Comparison of ENCODE assay signal across 12 mouse cellular contexts in the genomic region with DNA sequence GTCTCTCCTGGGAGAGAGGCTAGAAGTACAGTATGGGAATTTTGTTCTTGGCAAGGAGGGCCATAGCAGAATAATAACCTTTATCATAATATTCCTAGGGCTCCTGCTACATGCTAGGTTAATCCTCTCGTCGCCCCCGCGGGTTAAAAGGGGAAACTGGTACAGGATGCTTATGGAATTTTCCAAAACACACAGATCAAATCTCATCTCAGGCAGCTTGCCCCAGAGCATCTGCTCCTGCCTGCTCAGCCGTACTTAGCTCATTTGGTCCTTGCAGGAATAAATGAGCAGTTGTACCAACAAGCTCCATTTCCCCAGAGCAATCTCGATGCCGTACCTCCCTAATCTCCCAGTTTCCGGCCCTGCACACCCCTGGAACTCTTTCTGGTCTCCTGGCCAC. TPM values are rescaled to one million over a fixed set of nuclear protein-coding genes. Genes with fewer than 3 reads are reported as not detected.
DNase-seq lines count a peak whose midpoint lies in the region; ATAC-seq lines count a peak whose summit lies in the region.
"Had no signal": no experiment of that assay in that cellular context is flagged by ENCODE, and none has a peak within 500 bp of the region (broad histone marks: within the 10 kb centered on the region; RNA-seq: fewer than 3 reads in every experiment).

No protein-coding gene starts in this region.

- H3K27ac ChIP-seq in hindbrain, embryonic 12.5 days, result peak overlapping the region; percentile 48; the same call in 1 of the 2 replicates
- no peak overlapping the region for H3K27ac ChIP-seq in hindbrain, embryonic 11.5 days (ENCODE audit: low read depth, low read length)
- H3K27ac ChIP-seq: embryonic facial prominence, embryonic 13.5 days; hindbrain, embryonic 15.5 days; kidney, embryonic 15.5 days; liver, embryonic 13.5 days had no signal

- no peak for ATAC-seq in hindbrain, embryonic 12.5 days (ENCODE audit: low FRiP score)
- no peak for ATAC-seq in hindbrain, embryonic 11.5 days (ENCODE audit: low FRiP score)
- no peak for ATAC-seq in erythroid progenitor cell, adult 5-6 weeks (replicated peaks; ENCODE audit: low FRiP score, poor library complexity, severe bottlenecking)

- DNase-seq in hindbrain, embryonic 11.5 days (ENCODE audit: low spot score), result no peak
- peak; percentile 91 for DNase-seq in brain, adult 2 months (ENCODE audit: low read depth, low spot score)
- DNase-seq in cerebellum, adult 9-10 months, result peak; percentile 85
- peak; percentile 21 for DNase-seq in layer of hippocampus, adult 9-10 months (ENCODE audit: low spot score)
- DNase-seq in B cell, adult 2 months, result no peak
- DNase-seq: liver, embryonic 13.5 days; thymus, adult 2 months had no signal

- H3K4me1 ChIP-seq in hindbrain, embryonic 12.5 days, result peaks cover 33% of the 10 kb centered on the region
- 0 out of 2 replicates have a peak, but pooled peaks cover 4% of the 10 kb centered on the region for H3K4me1 ChIP-seq in hindbrain, embryonic 11.5 days (replicated peaks; ENCODE audit: control insufficient read depth, insufficient read depth, low read length)
- H3K4me1 ChIP-seq: liver, embryonic 13.5 days had no signal

- no peak overlapping the region for H3K4me3 ChIP-seq in hindbrain, embryonic 12.5 days
- H3K4me3 ChIP-seq in hindbrain, embryonic 11.5 days (ENCODE audit: low read depth, low read length), result no peak overlapping the region
- H3K4me3 ChIP-seq: embryonic facial prominence, embryonic 13.5 days; hindbrain, embryonic 15.5 days; kidney, embryonic 15.5 days; liver, embryonic 13.5 days had no signal

- no peak overlapping the region for H3K4me2 ChIP-seq in hindbrain, embryonic 12.5 days (replicated peaks)
- H3K4me2 ChIP-seq in hindbrain, embryonic 11.5 days (replicated peaks; ENCODE audit: low read depth, low read length), result no peak overlapping the region
- H3K4me2 ChIP-seq: embryonic facial prominence, embryonic 13.5 days; hindbrain, embryonic 15.5 days; kidney, embryonic 15.5 days; liver, embryonic 13.5 days had no signal

- 69% methylated on average over 8 of the region's 8 CpGs for WGBS in hindbrain, embryonic 12.5 days
- WGBS in hindbrain, embryonic 11.5 days, result 71% methylated on average over 8 of the region's 8 CpGs

- H3K36me3 ChIP-seq in hindbrain, embryonic 12.5 days, result no peaks in the 10 kb centered on the region
- no peaks in the 10 kb centered on the region for H3K36me3 ChIP-seq in hindbrain, embryonic 11.5 days (ENCODE audit: control insufficient read depth, insufficient read depth, low read length)
- H3K36me3 ChIP-seq: embryonic facial prominence, embryonic 13.5 days; hindbrain, embryonic 15.5 days; kidney, embryonic 15.5 days; liver, embryonic 13.5 days had no signal

- no peak overlapping the region for H3K9ac ChIP-seq in hindbrain, embryonic 12.5 days
- H3K9ac ChIP-seq in hindbrain, embryonic 11.5 days (ENCODE audit: low read depth, low read length), result no peak overlapping the region; the same call in 1 of the 2 replicates
- H3K9ac ChIP-seq: embryonic facial prominence, embryonic 13.5 days; hindbrain, embryonic 15.5 days; kidney, embryonic 15.5 days; liver, embryonic 13.5 days had no signal

- H3K27me3 ChIP-seq in hindbrain, embryonic 12.5 days, result peaks cover 18% of the 10 kb centered on the region
- H3K27me3 ChIP-seq in hindbrain, embryonic 11.5 days (ENCODE audit: control insufficient read depth, insufficient read depth, low read length), result no peaks in the 10 kb centered on the region

- H3K9me3 ChIP-seq in hindbrain, embryonic 12.5 days (replicated peaks), result no peaks in the 10 kb centered on the region
- no peaks in the 10 kb centered on the region for H3K9me3 ChIP-seq in hindbrain, embryonic 11.5 days (ENCODE audit: control insufficient read depth, low read length)
- H3K9me3 ChIP-seq: embryonic facial prominence, embryonic 13.5 days; hindbrain, embryonic 15.5 days; kidney, embryonic 15.5 days; liver, embryonic 13.5 days had no signal

RNA-seq across cellular contexts. Expression of gene Kcnj11, which starts 31.2 kb away (rescaled TPM):
- polyA plus RNA-seq in hindbrain, embryonic 12.5 days (2016; fragmentation: Nextera tagmentation; extraction: Ambion mirVana), result 0.51 and 0.61 TPM in 2 replicates
- 0.25 and 0.49 TPM in 2 replicates for polyA plus RNA-seq in hindbrain, embryonic 11.5 days (2014; fragmentation: Nextera tagmentation; extraction: Ambion mirVana)
- total RNA-seq in erythroid progenitor cell, adult 5-6 weeks (2015; ENCODE audit: low replicate concordance), result not detected in 2 replicates
- not detected in 2 replicates for total RNA-seq in erythroid progenitor cell, adult 5-6 weeks (2017; ENCODE audit: low replicate concordance)
- polyA plus RNA-seq: liver, embryonic 13.5 days had no signal

RNA-seq across cellular contexts. Expression of gene Abcc8, which starts 48.0 kb away (rescaled TPM):
- polyA plus RNA-seq in hindbrain, embryonic 12.5 days (2016; fragmentation: Nextera tagmentation; extraction: Ambion mirVana), result 2.0 and 2.6 TPM in 2 replicates
- 1.4 and 1.8 TPM in 2 replicates for polyA plus RNA-seq in hindbrain, embryonic 11.5 days (2014; fragmentation: Nextera tagmentation; extraction: Ambion mirVana)
- not detected in 2 replicates for total RNA-seq in erythroid progenitor cell, adult 5-6 weeks (2015; ENCODE audit: low replicate concordance)
- total RNA-seq in erythroid progenitor cell, adult 5-6 weeks (2017; ENCODE audit: low replicate concordance), result not detected in 2 replicates

Comparison
In these comparisons a context has a peak if more than half of its experiments do, and no peak if none do; other contexts are left out.
1. DNase-seq: peak in brain, adult 2 months (single experiment), cerebellum, adult 9-10 months (single experiment) and layer of hippocampus, adult 9-10 months (single experiment); none in hindbrain, embryonic 11.5 days (single experiment) and B cell, adult 2 months (0 of 2).